Mouse (Mus musculus) lung, adult 2 months (tissue): Measurements from ENCODE around the gene Cpt1c. TPM values are rescaled to one million over a fixed set of nuclear protein-coding genes. Genes with fewer than 3 reads are reported as not detected.

Experiments used
- DNase-seq: peaks from one replicate; pipeline ENCODE4 v3.0.0; 2022
- H3K4me1 ChIP-seq: fragments of 200-500 bp; 2 replicates; pipeline ENCODE4 v1.6.1; 2011; ENCODE audit warnings: low read length; ENCODE audit not compliant: control insufficient read depth, insufficient read depth
- H3K4me3 ChIP-seq: fragments of 200-500 bp; replicated peaks from 2 replicates; pipeline ENCODE3; 2011; ENCODE audit warnings: low read depth, mild to moderate bottlenecking, control low read depth, low read length; ENCODE audit errors: extremely low read depth
- CTCF ChIP-seq: fragments of 200-500 bp; IDR thresholded peaks from 2 replicates; pipeline ENCODE4 v1.5.1; 2011; ENCODE audit warnings: mild to moderate bottlenecking, low read length, control low read depth; ENCODE audit not compliant: insufficient read depth
- POLR2A ChIP-seq: fragments of 200-500 bp; IDR thresholded peaks from 2 replicates; pipeline ENCODE4 v1.6.1; 2011; ENCODE audit warnings: low read depth, mild to moderate bottlenecking, control low read depth, low read length, borderline replicate concordance; ENCODE audit errors: extremely low read depth
- WGBS: fragments of 180-500 bp; shearing (Covaris S2); methylation state at CpG from one replicate; pipeline ENCODE4 v1.1.7; 2018; 5-methylcytosine and 5-hydroxymethylcytosine counted together
- polyA plus RNA-seq: library from polyadenylated mRNA; depleted of rRNA; stranded (reverse); fragments of >200 nt; gene quantifications from 2 replicates; pipeline ENCODE4 v1.2.3, GENCODE M21; 2012

Cpt1c gene
- polyA plus RNA-seq, 1 experiment: 20.7 TPM

GRCm38 (mm10) chr7:45014096-45014451, 39.4 kb upstream of the Cpt1c start:
- Histone ChIP-seq H3K4me3 (no peak overlapping the region), H3K4me1 (no peaks in the 10 kb centered on the region; the same call in 1 of the 2 replicates)
- no peak for DNase-seq
- TF ChIP-seq CTCF (no peak), POLR2A (no peak)
- 87% methylated on average over 3 of the region's 3 CpGs for WGBS

GRCm38 (mm10) chr7:45013366-45014095, 38.9 kb upstream of the Cpt1c start:
- Histone ChIP-seq H3K4me3 (no peak overlapping the region), H3K4me1 (no peaks in the 10 kb centered on the region; the same call in 1 of the 2 replicates)
- 90% methylated on average over 16 of the region's 16 CpGs for WGBS
- no peak for DNase-seq
- TF ChIP-seq POLR2A (no peak), CTCF (no peak)

- WGBS: 89% methylated on average over 4 of the region's 4 CpGs
- no peaks in the 10 kb centered on the region; the same call in 1 of the 2 replicates for H3K4me1 ChIP-seq
- H3K4me3 ChIP-seq: no peak overlapping the region
- no peak for TF ChIP-seq CTCF
- no peak for DNase-seq
Observed at GRCm38 (mm10) chr7:45012824-45013223, 38.2 kb upstream of the Cpt1c start.

- WGBS: 95% methylated on average over 6 of the region's 6 CpGs
- DNase-seq: no peak
- Histone ChIP-seq H3K4me3 (no peak overlapping the region), H3K4me1 (no peaks in the 10 kb centered on the region; the same call in 1 of the 2 replicates)
- TF ChIP-seq POLR2A (no peak), CTCF (no peak)
Observed at GRCm38 (mm10) chr7:45012011-45012410, 37.4 kb upstream of the Cpt1c start.

GRCm38 (mm10) chr7:45008411-45008810, 33.8 kb upstream of the Cpt1c start:
- 95% methylated on average over 19 of the region's 19 CpGs for WGBS
- Histone ChIP-seq H3K4me3 (no peak overlapping the region), H3K4me1 (no peaks in the 10 kb centered on the region)
- no peak for TF ChIP-seq CTCF
- no peak for TF ChIP-seq POLR2A
- no peak for DNase-seq

GRCm38 (mm10) chr7:45007846-45008245, 33.2 kb upstream of the Cpt1c start:
- 94% methylated on average over 30 of the region's 30 CpGs for WGBS
- DNase-seq: no peak
- Histone ChIP-seq H3K4me1 (no peaks in the 10 kb centered on the region), H3K4me3 (no peak overlapping the region)
- TF ChIP-seq POLR2A (no peak), CTCF (no peak)

- TF ChIP-seq CTCF (no peak), POLR2A (no peak)
- Histone ChIP-seq H3K4me3 (no peak overlapping the region), H3K4me1 (no peaks in the 10 kb centered on the region)
- 95% methylated on average over 29 of the region's 29 CpGs for WGBS
- no peak for DNase-seq
Observed at GRCm38 (mm10) chr7:45007141-45007540, 32.5 kb upstream of the Cpt1c start.

- Histone ChIP-seq H3K4me3 (no peak overlapping the region), H3K4me1 (no peaks in the 10 kb centered on the region)
- WGBS: 92% methylated on average over 12 of the region's 12 CpGs
- no peak for DNase-seq
- TF ChIP-seq CTCF (no peak), POLR2A (no peak)
Observed at GRCm38 (mm10) chr7:45006503-45006902, 31.9 kb upstream of the Cpt1c start.

- no peak for TF ChIP-seq POLR2A
- no peak for TF ChIP-seq CTCF
- Histone ChIP-seq H3K4me3 (no peak overlapping the region), H3K4me1 (no peaks in the 10 kb centered on the region)
- WGBS: 76% methylated on average over 6 of the region's 6 CpGs
- DNase-seq: no peak
Observed at GRCm38 (mm10) chr7:45005321-45005992, 30.8 kb upstream of the Cpt1c start.

- no peak overlapping the region for H3K4me3 ChIP-seq
- peaks cover 4% of the 10 kb centered on the region; the same call in 1 of the 2 replicates for H3K4me1 ChIP-seq
- no peak for DNase-seq
- WGBS: 42% methylated on average over 3 of the region's 3 CpGs
- TF ChIP-seq POLR2A (no peak), CTCF (no peak)
Observed at GRCm38 (mm10) chr7:45004546-45004945, 29.9 kb upstream of the Cpt1c start.

- Histone ChIP-seq H3K4me3 (no peak overlapping the region), H3K4me1 (peaks cover 8% of the 10 kb centered on the region; the same call in 1 of the 2 replicates)
- no peak for DNase-seq
- no peak for TF ChIP-seq CTCF
- TF ChIP-seq POLR2A: no peak
- 72% methylated on average over 7 of the region's 7 CpGs for WGBS
Observed at GRCm38 (mm10) chr7:45002440-45002839, 27.8 kb upstream of the Cpt1c start.
